Mouse (Mus musculus) right cerebral cortex, postnatal 10 days (tissue): Measurements from ENCODE around the gene Chpf2.
"Not testable (repeated sequence)": the region's sequence is repeated elsewhere in the genome, so short reads cannot be mapped to it uniquely, and the experiment has no call there.

Source experiments
- DNase-seq, 2 experiments: peaks; one replicate each; pipeline ENCODE4 v3.0.0; 2021; ENCODE audit warnings: low spot score in 2 of 2

Gene Chpf2

GRCm38 (mm10) chr5:24586547-24587199, at the start of gene Chpf2:
Gene Chpf2 (plus strand): TSS chr5:24586741.
- DNase-seq = peak; percentile 91 to 92

DNA sequence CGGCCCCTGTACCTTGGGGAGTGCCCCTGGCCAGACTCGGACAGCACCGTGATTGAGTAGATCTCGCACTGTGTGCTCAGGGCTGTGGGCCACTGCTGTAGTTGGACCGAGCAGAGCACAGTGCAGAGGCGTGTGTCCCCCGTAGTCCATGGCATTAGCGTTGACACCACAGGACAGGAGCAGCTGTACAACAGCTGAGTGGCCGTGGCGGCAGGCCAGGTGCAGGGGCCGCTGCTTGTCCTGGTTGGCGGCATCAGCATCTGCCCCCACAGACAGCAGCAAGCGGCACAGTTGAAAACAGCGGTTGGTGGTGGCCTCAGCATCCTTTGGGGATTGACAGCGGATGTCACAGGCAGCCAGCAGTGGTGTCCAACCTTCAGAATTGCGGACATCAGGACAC, 48.9 kb upstream of the Chpf2 start:
- no peak for DNase-seq

DNA sequence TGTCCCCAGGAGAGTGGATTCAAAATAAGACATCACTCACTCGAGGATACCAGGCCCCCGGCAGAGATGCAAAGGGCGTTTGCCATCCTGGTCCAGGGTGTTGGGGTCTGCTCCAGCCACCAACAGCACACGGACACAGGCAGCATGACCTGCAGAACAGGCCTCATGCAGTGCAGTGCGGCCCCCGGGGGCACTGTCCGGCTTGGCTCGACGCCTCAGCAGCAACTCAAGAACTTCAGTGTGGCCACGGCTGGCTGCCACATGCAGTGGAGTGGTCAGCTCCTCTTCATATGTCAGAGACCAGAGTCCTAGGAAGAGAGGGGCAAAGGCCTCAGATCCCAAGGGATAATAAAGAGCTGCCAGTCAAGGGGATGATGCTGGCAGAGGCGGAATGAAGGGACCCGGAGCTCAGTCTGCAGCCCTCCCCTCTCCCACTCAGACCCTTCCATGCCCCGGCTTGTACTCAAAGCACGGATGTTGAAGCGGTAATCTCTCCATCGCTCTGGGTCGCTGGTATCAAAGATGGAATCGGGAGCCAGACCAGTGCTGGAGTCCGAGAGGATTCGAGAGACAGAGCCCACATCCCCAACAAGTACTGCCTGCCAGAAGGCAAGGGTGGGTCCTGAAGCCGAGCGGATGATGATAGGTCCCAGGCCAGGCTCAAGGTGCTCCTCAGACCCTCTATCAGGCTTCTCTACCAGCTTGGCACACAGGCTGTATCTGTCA, 46.8 kb upstream of the Chpf2 start:
- DNase-seq = no peak

- DNase-seq = peak; percentile 68 to 76
Measured at GRCm38 (mm10) chr5:24540387-24541143, 46.0 kb upstream of the Chpf2 start, which contains the start of gene Asb10. Gene Asb10 (minus strand): TSS chr5:24540978.

DNA sequence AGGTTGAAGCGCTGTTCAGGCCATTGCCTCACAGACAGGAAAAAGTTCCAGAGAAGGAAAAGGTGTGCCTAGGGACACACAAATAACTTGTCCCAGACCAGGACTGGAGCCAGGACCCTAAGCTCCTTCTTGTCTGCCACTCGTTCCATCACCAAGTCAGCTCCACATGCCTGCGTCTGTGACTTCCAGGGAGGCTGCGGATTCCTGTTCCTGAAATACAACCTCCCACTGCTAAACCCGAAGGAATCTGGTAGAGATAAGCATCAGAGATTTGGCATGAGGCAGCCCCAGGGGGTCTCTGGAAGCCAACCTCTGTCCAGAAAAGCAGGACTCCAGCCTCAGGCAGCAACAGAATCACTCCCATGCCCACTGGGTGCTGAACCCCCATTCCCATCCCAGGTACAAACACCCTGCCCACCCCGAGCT, 45.4 kb upstream of the Chpf2 start:
- DNase-seq = no peak

GRCm38 (mm10) chr5:24542643-24543042, 43.9 kb upstream of the Chpf2 start:
- DNase-seq = no peak

- peak; percentile 83 to 85 for DNase-seq
Measured at GRCm38 (mm10) chr5:24550598-24551316, 35.8 kb upstream of the Chpf2 start.

- no peak for DNase-seq
Measured at GRCm38 (mm10) chr5:24551317-24551688, 35.2 kb upstream of the Chpf2 start.

DNA sequence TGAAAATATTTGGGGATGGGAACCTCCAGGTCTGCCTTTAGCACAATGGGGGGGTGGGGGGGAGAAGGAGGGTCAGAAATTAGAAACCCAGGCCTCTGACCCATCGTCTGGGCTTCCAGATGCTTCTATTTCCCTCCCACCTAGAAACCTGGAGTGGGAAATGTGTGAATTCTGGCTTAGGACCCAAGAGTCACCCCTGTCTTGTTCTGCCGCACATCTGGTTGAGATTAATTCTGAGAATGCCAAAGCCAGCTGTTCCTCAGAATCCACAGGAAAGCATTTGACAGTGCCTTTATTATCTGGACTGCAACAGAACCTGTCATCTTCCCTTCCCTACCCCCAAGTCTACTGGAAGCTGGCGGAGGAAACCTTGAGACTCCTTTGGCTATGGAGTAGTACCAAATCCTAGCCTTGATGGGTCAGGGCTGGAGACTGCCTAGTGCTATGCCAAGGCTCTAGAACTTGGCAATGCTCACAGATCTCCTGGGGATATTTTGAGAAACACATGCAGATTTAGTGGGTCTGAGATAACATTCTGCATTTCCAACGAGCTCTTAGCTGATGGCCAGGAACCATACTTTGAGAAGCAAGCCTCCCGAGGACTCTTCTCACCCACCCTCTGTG, 32.8 kb upstream of the Chpf2 start:
- DNase-seq = no peak

DNA sequence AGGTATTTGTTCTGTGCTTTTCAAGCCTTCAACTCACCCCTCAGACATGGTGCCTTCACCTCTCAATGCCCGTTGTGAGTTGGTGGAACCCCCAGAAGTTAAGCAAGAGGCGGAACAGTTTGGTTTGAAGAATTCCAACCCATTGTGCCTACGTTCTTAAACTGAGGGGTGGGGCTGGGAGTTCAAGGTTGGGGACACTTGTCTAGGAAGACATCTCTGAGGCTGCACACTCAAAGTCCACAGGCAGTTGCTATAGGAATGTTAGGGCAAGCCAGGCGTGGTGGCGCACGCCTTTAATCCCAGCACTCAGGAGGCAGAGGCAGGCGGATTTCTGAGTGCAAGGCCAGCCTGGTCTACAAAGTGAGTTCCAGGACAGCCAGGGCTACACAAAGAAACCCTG, 31.2 kb upstream of the Chpf2 start:
- not testable (repeated sequence) for DNase-seq

- DNase-seq = no peak
Measured at GRCm38 (mm10) chr5:24556709-24557108, 29.8 kb upstream of the Chpf2 start, which contains the start of gene 4931409K22Rik. Gene 4931409K22Rik (minus strand): TSS chr5:24556809.

DNA sequence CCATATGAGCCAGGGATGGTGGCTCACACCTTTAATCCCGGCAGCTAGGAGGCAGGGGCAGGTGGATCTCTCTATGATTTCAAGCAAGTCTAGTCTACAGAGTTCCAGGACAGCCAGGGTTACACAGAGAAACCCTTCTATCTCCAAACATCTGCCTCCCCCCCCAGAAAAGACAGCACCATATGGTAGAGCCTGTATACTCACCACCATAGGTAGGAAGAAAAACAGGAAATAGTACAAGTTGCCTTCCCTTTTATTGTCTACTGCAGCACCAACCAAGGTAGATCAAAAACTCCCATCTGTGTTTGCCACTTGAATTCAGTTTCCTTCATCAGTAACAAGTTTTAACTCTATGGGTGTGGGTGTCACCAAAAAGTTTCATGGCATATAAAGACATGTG, 10.6 kb upstream of the Chpf2 start:
- no peak for DNase-seq

DNA sequence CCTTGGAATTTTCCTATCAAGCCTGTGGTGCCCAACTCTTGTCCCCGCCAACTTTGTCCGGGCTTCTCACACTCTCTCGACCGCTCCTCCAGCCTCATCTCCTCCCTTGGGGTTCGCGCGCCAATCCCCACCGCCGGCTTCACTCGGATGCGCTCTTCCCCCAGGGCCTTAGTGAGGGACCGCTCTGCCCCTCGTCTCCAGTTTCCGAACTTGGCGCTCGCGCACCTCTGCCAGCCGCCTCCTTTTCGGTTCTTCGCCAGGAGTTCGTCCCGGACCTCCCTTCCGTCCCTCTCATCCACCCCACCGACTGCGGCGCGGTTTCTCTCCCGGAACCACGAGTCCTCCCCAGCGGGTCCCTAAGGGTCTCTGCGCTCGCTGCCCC, 9.7 kb upstream of the Chpf2 start:
- DNase-seq = peak in 1 of 2 experiments; percentile 52

- DNase-seq = peak; percentile 100
Measured at GRCm38 (mm10) chr5:24577183-24577929, 9.2 kb upstream of the Chpf2 start, which contains the start of gene Abcf2. Gene Abcf2 (minus strand): TSS chr5:24577467.

DNA sequence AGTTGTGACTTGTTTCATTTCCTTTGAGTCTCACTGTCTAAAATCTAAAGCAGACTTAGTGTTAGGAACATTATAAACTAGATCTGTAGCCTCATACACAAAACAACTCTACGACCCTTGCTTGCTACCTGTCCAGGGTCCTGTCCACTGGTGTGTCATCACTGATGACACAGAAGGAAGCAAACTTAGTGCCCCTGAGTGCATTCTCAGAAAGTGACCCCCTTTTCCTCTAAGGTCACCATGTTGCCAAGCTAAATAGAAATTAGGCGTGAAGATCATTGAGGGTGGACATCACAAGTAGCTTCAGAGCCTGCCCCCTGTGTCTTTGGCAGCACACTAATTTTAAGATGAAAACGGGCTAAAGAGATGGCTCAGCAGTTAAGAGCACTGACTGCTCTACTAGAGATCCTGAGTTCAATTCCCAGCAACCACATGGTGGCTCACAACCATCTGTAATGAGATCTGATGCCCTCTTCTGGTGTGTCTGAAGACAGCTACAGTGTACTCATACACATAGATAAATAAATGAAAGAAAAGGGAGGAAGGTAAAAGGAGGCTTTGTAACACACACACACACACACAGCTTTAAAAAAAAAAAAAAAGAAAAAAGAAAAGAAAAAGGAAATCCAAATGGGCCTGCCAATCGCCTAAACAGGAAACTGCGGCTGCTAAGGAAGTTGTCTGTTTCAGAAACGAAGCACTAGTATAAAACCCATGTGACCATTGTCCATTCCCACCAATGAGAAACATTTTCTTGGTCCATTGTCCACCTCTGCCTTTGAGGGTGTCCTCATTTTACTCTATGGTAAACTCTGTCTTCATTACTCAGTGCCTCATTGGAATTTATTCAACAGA, 8.2 kb upstream of the Chpf2 start:
- no peak for DNase-seq

- no peak for DNase-seq
Measured at GRCm38 (mm10) chr5:24586106-24586505, 435 bp upstream of the Chpf2 start.

- peak; percentile 55 to 67 for DNase-seq
Measured at GRCm38 (mm10) chr5:24587200-24587577, 648 bp downstream of the Chpf2 start.

DNA sequence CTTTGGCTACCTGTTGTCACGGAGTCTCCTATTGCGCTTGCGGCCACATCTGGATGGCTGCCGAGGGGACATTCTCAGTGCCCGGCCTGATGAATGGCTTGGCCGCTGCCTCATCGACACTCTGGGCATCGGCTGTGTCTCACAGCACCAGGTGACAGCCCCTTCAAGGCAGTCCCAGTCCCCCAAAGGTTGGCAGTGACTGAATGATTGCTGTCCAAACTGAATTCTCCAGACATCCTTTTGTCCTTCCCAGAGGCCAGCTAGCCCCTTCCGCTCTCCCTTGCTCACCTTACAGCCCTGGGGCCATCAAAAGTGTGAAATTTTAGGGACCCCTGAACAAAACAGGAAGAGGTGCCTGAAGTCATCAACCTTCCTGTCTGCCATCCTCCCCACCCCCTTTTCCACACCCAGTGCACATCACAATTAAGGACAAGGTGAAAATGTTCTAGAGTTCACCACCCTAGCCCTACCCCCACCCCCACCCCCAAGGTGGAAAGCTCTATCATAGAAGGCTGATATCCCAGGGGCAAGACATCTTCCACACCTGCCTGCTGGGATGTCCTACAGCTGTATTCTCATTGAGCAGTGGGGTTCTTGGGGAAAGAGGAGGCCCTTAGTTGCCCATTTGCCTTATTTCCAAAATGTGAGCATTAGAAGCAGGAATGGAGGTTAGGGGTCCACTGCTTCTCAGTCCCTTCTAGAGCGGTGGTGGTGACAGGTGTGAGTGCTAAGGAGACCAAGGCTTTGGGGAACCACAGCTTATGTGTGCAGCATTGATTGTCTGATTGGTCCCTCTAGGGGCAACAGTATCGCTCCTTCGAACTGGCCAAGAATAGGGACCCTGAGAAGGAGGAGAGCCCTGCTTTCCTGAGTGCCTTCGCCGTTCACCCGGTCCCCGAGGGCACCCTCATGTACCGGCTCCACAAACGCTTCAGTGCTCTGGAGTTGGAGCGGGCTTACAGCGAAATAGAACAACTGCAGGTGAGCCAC, 3.3 kb downstream of the Chpf2 start:
- no peak for DNase-seq
